Mouse (Mus musculus): ENCODE data around the gene Map2k5.

DNA sequence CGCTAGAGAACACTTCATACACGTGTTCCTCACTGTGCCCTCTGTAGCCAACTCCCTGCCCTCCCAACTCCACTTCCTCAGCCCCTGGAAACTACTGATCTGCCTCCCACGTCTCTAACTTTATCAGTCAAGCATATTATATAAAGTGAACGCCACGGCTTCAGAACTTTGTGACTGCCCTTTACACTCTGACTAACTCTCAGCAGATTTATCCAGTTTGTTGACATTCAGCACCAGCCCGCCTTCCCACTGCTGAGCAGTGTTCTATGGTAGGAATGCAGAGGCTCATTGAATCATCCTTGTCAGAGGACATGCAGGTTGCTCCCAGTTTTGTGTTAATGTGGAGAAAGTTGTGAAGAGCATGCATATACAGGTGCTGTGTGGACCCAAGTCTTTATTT is 103.9 kb downstream of the Map2k5 start:
- no peak for TF ChIP-seq POLR2A (IDR thresholded peaks at IDR 0.05; ENCODE audit: low read depth, low read length)
- no peak for TF ChIP-seq CTCF (IDR thresholded peaks at IDR 0.05; ENCODE audit: borderline replicate concordance, insufficient read depth, low read length)
